Mouse (Mus musculus): ENCODE measurements around the gene Plac9a.
"Not testable (repeated sequence)": the region's sequence is repeated elsewhere in the genome, so short reads cannot be mapped to it uniquely, and the experiment has no call there.

Gene Plac9a

DNA sequence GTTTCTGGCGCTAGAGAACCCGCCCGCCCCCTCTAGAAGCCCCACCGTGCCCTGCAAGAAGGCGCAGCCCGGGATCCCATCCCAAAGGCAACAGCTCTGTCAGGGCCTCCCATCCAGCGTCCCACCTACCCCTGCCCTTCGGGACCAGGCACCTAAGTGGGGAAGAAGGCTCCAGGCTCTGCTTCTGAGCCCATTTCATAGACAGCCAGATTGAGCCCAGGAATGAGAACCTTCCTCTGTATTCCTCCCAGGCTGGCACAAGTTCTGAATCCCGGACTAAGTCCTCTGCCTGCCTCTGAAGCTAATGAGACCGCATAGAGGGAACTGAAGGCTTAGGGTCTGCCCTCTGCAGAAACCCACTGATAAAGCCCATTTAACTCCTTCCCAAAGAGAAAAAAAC, at the start of gene Plac9a:
Gene Plac9a, minus strand, starts transcription at position 101 of the 400 bp plus-strand sequence.
- DNase-seq (ENCODE audit: low read depth, low spot score) = not testable (repeated sequence)

DNA sequence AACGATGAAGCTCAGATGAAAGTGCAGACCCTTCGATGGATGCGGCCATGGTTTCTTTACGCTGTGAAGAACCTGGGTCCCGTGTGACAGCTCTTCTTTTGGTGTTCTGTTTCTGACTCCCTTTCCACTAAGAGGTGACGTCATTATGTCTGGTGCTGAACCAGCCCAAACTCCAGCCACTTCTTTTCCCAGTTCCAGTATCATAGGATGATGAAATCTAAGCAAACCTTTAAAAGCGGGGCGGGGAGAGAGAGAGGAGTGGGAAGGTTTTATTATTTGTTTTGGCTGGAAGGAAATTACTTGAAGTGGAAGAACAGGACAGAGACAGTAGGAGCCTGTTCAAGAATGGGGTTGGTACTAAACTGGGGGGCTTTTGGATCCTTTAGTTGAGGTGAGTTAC, 35.1 kb upstream of the Plac9a start, which contains the start of gene Cphx1:
Gene Cphx1, plus strand, starts transcription at position 301 of the 400 bp plus-strand sequence.
- not testable (repeated sequence) for DNase-seq (ENCODE audit: low read depth, low spot score)

DNA sequence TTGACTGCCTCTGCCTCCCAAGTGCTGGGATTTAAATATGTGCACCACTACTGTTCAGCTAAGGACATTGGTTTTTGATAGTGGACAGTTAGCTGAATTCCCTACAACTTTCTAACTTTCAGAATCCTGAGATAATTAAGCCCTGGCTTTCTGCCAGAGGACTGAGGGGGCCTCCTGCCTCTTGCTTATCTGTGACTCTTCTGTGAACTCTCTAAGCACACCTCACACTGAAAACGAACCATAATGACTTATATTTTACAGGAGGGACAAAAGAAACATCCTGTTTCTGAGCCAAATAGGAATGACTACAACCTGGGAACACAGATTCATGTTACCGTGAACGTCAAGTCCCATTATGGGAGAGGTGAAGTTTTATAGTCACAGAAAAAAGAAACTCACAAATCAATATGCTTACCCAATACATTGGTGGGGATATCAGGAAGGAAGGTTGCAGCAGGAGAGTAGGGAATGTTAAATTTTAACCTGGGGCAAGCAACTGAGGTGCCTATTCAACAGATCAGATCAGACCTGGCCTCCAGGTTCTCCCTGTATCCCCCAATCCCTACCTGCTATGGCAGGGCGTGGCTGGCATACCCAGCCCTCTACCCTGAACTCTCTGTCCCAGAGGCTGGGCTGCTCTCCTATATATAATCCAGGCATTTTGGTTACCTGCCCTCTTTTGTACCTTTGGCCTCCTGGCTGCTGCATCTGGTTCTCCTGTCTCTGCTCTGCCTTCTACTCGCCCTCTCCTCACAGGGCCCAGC, 34.1 kb upstream of the Plac9a start:
- DNase-seq (ENCODE audit: low read depth, low spot score) = not testable (repeated sequence)

DNA sequence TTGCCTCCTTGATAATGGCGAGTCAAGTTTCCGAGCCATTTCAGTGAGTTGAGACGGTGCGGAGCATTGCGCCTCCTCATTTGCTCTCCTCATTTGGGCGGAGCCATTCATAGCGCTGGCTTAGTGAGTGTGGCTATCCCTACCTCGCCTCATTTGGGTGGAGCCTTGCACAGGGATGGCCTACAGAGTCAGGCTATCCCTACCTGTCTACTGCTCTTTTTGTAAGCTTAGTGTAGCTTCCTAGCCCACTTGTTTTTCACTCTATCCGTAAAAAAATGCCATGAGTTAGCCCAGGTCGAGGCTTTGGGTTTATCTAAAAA, 24.6 kb upstream of the Plac9a start, which contains the start of gene Tmem254a:
Gene Tmem254a, minus strand, starts transcription at position 111 of the 320 bp plus-strand sequence.
- DNase-seq (ENCODE audit: low read depth, low spot score) = not testable (repeated sequence)

DNA sequence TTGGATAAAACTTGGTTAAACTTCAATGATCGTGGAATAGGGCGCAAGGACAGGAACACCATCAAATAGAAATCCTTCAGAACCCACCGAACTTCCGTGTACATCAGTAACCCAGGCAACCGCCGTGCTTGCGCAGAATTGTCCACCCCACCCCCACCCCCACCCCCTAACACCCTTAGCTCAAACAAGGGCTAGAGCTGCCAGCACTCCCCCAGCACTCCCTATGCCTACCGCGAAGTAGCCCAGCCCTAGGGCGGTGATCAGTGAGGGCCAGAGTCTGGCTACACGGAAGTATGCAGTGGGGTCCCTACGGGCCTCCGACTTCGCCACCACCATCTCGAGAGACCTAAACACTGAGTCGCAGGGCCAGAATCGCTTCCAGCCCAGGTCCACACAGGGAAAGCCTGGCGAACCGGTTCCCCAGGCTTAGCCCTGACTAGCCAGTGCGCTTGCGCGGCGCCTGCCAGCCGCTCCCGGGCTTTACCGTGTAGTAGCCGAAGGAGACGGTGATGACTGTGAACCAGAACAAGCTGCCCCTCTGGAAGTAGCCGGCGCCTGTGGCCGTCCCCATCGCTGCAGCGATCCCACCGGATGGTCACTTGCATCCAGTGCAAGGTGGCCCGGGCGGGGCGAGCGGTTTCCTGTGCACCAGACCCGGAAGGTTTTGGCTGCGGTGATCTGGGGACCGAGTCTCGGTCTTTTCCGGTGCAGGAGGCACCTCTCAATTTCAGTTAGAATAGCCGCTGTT, 24.1 kb upstream of the Plac9a start:
- not testable (repeated sequence) for DNase-seq (ENCODE audit: low read depth, low spot score)

DNA sequence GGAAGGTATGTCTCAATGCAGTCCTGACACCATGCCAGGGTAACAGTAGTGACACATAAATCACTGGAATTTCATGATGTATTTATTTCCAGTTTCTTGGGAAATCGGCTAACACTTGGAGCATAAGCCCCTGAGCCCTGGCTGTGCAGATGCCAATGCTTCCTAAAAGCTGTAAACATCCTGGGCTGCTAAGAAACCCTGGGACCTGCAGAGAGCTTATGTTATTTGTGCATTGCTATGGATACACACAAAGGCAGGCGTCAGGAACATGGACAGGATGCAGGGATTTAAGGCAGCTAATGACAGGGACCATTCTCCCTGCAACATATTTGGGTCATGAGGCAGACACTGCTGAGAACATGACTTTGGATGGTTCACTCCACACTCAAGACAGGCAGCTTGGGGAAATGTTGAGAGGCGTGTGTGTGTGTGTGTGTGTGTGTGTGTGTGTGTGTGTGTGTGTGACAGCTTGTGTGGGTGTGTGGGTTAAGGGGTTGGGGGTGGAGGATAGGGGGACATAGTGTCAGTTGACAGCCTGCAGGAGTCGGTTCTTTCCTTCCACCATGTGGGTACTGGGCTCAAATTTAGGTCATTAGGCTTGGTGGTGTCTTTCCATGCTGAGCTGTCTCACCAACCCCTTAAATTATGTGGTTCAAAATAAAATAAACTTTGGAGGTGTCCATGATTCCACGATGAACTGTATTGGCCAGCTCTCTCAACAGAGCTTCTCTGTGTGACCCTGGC, 15.7 kb upstream of the Plac9a start:
- DNase-seq (ENCODE audit: low read depth, low spot score) = not testable (repeated sequence)

DNA sequence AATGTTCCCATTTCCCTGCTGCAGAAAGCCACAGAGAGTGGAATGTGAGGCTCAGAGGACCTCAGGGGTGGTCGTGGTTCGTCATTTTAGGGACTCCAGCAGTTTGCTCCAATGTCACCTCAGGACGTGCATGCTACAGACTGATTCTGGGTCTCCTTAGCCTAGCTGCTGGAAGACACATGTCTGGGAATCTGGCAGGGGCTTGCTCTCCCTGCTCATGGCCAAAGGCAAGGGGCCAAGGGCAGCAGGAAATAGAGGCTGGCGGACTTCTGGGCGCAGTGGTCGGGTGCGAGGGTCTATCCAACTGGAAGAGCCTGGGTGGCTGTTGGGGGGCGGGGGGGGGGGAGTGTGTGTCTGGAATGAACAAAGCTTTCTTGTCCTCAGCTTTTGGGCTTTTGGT, 6.1 kb upstream of the Plac9a start:
- DNase-seq (ENCODE audit: low read depth, low spot score) = not testable (repeated sequence)

DNA sequence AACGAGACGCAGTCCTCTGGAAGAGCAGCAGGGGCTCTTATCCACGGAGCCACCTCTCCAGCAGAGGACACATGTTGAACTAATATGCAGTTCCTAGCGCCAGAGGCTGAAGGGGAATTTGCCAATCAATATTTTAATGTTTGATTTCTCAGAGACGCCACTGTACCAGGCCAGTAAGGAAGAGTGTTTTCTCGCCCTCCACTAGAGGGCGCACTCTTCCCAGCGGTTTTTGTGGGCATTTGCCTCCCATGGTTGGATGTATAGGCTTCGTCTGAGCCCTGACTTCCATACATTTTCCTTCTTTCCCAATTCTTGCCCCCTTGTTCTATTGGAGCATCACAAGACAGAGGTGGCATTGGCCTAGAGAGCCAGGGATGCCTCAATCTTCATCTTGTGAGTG, 4.4 kb upstream of the Plac9a start:
- not testable (repeated sequence) for DNase-seq (ENCODE audit: low read depth, low spot score)

DNA sequence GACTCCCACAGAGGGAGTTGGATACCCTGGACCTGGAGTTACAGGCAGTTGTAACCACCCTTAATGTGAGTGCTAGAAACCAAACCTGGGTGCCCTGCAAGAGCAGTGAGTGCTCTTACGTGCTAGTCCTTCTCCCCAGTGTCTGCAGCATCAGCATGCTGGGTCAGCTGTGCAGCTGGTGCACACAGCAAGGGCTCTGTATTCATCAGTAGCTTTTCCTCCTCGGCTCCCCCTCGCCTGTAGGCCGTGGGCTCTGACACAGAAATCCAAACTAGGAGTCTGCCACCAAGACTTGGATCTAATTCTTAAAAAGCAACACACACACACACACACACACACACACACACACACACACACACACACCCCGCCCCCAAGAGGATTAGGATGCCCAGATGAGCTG, 2.3 kb upstream of the Plac9a start:
- DNase-seq (ENCODE audit: low read depth, low spot score) = not testable (repeated sequence)

DNA sequence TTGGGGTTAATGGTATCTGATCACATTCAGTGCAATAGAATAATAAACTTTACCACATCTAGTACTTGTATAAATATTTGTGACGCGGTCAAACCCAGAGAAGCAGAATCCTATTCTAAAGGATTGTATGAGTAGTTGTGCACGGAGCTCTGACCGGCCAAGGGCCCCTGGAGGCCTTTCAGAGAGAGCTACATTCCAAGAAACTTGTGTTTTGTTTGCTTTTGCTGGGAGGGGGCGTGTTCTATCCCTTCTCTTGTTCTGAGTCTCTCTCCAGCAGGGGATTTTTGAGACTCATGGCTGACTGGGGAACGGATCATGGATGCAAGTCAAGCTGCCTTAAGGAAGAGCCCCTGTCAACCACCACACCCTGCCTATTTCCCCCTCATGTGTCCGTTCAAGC, 7.2 kb downstream of the Plac9a start:
- DNase-seq (ENCODE audit: low read depth, low spot score) = not testable (repeated sequence)

DNA sequence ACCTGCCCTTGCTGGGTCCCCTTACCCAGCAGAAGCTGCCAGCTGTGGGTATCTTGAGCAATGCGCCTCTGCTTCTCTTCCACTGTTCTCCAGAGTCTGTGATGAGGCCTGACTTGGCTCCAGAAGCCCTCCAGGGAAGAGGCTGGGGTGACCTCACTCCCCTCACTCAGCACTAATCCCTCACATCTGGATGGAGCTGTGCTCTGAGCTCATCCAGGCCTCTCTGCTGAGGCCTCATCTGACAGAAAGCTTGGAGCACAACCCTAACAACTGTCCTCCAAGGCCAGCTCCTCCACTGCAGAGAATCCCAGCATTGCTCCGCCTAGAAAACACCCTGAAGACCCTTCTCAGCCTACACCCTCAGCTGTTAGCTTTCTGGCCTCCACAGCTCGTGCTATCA, 8.3 kb downstream of the Plac9a start:
- not testable (repeated sequence) for DNase-seq (ENCODE audit: low read depth, low spot score)

DNA sequence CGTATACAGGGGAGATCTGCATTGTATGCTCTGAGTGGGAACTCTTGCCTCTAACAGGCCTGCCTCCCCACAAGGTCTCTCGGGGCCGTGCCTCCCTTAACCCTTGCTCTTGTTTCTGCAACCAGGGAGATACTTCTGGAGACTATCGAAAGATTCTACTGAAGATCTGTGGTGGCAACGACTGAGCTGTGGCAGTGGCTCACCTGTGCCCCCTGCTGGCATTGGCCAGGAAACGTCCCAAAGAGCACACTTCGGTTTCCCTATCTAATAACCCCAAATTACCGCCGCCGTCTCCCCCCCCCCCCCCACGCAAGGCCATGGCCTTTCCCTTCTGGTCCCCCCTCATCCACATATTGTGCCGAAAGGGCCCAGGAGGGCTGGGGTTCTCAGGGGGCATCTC, 17.0 kb downstream of the Plac9a start:
- not testable (repeated sequence) for DNase-seq (ENCODE audit: low read depth, low spot score)

DNA sequence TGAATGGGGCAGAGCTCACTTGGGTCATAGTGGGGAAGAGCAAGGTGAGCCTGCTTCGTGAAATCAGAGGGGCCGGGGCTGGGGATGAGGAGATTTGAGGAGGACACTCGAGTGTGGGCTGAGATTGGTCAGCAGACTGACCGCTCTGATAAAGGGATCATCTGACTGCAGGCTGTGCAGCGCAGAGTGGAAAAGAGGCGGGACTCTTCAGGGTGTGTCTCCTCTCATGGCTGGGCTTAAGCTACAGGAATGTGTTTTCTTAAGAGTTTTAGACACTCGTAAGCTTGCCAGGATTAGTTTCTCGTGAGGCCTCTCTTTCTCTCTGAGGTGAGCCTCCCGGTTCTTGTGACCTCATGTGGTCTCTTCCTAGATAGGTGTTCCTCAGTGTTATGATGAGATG, 21.1 kb downstream of the Plac9a start:
- DNase-seq (ENCODE audit: low read depth, low spot score) = not testable (repeated sequence)

DNA sequence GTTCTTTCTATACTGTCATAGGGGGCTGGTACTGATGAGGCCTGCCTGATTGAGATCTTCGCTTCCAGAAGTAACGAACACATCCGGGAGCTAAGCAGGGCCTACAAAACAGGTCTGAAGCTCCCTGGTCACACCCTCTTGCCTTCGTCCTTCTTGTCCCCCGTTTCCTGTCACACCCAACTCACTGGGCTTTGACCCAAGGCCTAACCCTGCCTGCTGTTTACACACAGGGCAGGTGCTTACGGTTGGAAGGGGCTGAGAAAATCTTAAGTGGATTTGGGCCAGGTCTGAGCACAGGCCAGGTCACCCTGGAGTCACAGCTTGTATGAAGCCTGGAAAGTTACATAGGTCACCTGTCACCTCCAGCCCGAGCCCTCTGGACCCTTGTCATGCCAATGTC, 26.3 kb downstream of the Plac9a start:
- not testable (repeated sequence) for DNase-seq (ENCODE audit: low read depth, low spot score)

DNA sequence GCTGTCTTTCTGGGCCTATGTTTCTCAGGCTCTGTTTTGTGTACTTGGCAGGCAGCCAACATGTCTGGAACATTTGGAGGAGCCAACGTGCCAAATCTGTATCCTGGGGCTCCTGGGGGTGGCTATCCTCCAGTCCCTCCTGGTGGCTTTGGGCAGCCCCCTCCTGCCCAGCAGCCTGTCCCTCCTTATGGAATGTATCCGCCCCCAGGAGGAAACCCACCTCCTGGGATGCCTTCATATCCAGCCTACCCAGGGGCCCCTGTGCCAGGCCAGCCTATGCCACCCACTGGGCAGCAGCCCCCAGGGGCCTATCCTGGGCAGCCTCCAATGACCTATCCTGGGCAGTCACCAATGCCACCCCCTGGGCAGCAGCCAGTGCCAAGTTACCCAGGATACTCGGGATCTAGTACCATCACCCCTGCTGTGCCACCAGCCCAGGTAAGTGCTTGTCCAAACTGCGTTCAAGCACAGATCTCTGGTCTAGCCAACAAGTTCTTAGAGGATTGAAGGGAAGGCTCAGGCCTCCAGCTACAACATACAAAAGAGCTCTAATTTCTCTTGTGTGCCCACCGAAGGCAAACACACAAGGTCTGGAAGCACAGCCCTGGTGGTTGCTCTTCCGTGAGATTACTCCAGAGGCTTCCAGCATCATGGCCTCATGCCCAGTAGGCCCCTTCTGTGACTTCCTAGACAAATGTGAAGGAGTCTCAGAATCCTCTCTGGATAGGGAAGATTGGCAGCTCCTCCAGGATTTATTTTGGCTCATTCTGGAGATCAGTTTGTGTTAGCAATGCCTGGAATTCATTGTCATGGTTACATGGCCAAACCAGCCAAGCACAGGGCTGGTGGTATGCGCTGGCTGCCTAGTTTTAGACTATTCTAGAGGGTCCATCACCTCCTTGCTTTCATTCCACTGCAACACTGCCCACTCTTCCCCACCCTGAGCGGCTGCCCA, 30.2 kb downstream of the Plac9a start:
- no peak for DNase-seq (ENCODE audit: low read depth, low spot score)

DNA sequence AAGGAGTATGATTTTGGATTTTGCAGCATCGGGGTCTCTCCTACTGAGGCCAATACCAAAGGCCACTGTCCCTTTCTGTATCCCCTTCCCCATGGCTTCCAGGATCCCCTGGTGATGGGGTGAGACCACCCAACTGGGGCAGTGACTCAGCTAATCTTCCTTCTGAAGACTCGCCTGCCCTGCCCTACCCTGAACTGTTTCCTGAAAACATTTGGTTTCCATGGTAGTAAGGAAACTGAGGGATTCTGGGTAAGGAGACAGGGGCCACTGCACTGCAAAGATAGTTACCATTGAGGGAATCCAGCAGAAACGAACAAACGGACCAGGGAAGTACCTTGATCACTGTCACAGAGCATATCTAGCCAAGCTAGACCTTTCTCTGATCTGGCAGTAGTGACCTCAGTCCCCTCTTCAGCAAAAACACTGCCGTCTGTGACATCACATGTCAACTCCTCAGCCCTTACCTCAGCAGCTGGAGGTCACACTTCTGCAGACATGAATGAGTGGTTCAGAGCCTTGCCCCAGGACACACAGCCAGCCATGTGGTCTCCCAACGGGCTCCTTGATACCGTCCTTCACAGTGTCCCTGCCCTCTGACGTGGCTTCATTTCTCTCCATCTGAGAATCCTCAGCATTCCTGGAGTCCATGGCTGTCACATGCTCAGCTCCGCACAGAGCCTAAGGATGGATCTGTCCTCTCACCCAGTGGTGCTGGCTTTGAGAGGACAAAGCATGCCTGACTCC, 33.6 kb downstream of the Plac9a start:
- DNase-seq (ENCODE audit: low read depth, low spot score) = no peak

DNA sequence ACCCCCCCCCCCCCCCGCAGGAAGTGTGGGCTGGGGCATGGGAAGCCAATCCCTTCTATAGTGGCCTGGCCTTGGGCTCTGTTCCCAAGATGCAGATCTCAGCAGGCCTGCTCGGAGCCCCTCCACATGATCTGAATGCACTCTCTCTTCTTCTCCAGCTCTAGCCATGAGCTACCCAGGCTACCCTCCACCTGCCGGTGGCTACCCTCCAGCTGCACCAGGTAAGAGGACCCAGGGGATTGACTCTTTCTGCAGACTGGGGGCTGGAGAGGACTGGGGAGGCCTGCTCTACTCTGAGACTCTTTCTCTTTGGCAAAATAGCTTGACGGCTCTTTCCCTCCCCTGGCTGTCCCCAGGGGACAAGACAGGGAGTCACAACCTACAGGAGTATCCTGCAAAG, 34.2 kb downstream of the Plac9a start:
- DNase-seq (ENCODE audit: low read depth, low spot score) = no peak

DNA sequence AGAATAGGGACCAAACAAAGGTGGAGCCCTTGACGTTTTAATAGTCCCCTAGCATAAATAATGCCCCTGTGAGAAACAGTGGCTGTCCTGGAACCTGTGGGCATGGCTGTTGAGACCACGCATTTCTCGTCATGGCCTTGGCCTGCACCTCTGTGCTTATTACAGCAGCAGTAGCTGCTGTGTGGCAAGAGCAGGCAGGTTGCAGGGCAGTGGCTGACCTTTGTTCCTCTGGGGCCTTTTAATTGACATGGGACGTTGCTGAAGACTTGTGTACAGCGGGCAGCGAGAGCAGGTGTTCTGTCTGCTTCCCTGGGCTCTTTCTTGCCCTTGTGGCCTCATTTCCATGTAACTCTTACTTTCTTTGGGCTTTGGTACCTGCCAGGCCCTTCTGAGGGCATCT, 35.1 kb downstream of the Plac9a start:
- DNase-seq (ENCODE audit: low read depth, low spot score) = no peak

DNA sequence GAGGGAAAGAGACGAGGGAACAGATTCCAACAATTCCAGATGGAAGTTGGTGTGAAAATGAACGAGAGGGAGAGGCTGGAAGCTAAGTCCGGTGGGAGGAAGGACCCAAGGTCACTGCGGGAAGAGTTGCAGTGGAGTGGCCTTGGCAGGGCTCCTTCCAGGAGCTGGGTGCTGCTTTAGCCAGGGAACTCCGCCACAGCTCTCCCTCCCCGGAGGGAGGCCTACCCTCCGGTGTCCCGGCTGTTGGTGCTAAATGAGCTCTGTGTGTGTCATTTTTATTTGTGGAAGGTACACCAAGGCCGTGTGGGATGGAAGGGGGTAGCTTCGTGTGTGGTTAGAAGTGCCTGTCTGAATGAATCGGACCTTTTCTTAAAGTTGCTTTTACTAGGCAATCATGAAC, 36.1 kb downstream of the Plac9a start:
- DNase-seq (ENCODE audit: low read depth, low spot score) = no peak

DNA sequence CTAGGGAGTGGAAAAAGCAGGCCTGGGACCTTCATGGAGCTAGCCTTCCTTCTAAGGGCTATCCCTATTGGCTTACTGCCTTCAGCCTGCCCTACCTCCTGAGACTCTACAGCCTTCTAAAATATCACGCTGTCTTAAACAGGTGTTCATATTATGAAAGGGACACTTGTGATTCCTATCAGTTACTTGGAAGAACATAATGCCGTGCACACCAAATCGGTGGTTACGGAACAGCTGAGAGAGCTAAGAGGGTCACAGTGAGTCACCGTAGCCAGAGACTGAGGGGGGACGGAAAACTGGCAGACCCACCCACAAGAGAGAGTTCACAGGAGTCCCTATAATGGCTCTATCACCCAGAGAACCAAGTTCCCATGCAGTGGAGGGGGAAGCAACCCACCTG, 36.5 kb downstream of the Plac9a start:
- no peak for DNase-seq (ENCODE audit: low read depth, low spot score)
